Mouse (Mus musculus): ENCODE results near the gene Krit1.
"Not testable (repeated sequence)": the region's sequence is repeated elsewhere in the genome, so short reads cannot be mapped to it uniquely, and the experiment has no call there.

Gene Krit1

GRCm38 (mm10) chr5:3889201-3889600 lies 86.2 kb downstream of the Krit1 start:
- DNase-seq (ENCODE audit: low spot score), result no peak

GRCm38 (mm10) chr5:3893459-3894293 lies 90.7 kb downstream of the Krit1 start, which contains the start of gene Mterf1a:
TSS of gene Mterf1a (minus strand) at chr5:3893933.
- DNase-seq (ENCODE audit: low spot score), result not testable (repeated sequence)

- not testable (repeated sequence) for DNase-seq (ENCODE audit: low spot score)
Measured at GRCm38 (mm10) chr5:3894294-3894619, 91.3 kb downstream of the Krit1 start.
